Mouse (Mus musculus) liver, embryonic 12.5 days (tissue): ENCODE results near the gene Ubtd2. TPM values are rescaled to one million over a fixed set of nuclear protein-coding genes. Genes with fewer than 3 reads are reported as not detected.
"Not testable (repeated sequence)": the region's sequence is repeated elsewhere in the genome, so short reads cannot be mapped to it uniquely, and the experiment has no call there.

Experiments
- ATAC-seq: fragments of 200-750 bp; cut with Nextera tagmentation; 2 replicates; pipeline ENCODE4 v1.8.0; 2017; ENCODE audit warnings: moderate number of reproducible peaks, mild to moderate bottlenecking, moderate library complexity
- H3K27ac ChIP-seq: fragments of 300-500 bp; sonication (generic); 2 replicates; pipeline ENCODE4 v1.5.1; 2016; ENCODE audit warnings: mild to moderate bottlenecking
- H3K27me3 ChIP-seq: fragments of 300-500 bp; sonication (generic); replicated peaks from 2 replicates; pipeline ENCODE4 v1.6.1; 2016; ENCODE audit warnings: mild to moderate bottlenecking, moderate library complexity
- H3K36me3 ChIP-seq: fragments of 300-500 bp; sonication (generic); 2 replicates; pipeline ENCODE4 v1.6.1; 2016; ENCODE audit warnings: mild to moderate bottlenecking, moderate library complexity
- H3K4me1 ChIP-seq: fragments of 300-500 bp; sonication (generic); 2 replicates; pipeline ENCODE4 v1.6.1; 2016
- H3K4me2 ChIP-seq: fragments of 300-500 bp; sonication (generic); 2 replicates; pipeline ENCODE4 v1.6.1; 2016; ENCODE audit warnings: mild to moderate bottlenecking, moderate library complexity
- H3K4me3 ChIP-seq: fragments of 300-500 bp; sonication (generic); 2 replicates; pipeline ENCODE4 v1.5.1; 2016; ENCODE audit warnings: mild to moderate bottlenecking, moderate library complexity
- H3K9ac ChIP-seq: fragments of 300-500 bp; sonication (generic); 2 replicates; pipeline ENCODE4 v1.6.1; 2016; ENCODE audit warnings: mild to moderate bottlenecking, moderate library complexity
- H3K9me3 ChIP-seq: fragments of 300-500 bp; sonication (generic); replicated peaks from 2 replicates; pipeline ENCODE4 v1.6.1; 2016; ENCODE audit warnings: mild to moderate bottlenecking, moderate library complexity
- WGBS: fragments of 180-500 bp; shearing (Covaris S2); methylation state at CpG from one replicate; pipeline ENCODE4 v1.1.7; 2016; ENCODE audit not compliant: insufficient replicate concordance; 5-methylcytosine and 5-hydroxymethylcytosine counted together
- polyA plus RNA-seq: library from polyadenylated mRNA; unstranded; fragments of >200 nt; fragmentation: Nextera tagmentation; extraction: Ambion mirVana; gene quantifications from 2 replicates; pipeline ENCODE4 v1.2.1, GENCODE M21; 2016

The Ubtd2 gene
- polyA plus RNA-seq, 1 experiment from 2014 or later: 9.6 TPM

DNA sequence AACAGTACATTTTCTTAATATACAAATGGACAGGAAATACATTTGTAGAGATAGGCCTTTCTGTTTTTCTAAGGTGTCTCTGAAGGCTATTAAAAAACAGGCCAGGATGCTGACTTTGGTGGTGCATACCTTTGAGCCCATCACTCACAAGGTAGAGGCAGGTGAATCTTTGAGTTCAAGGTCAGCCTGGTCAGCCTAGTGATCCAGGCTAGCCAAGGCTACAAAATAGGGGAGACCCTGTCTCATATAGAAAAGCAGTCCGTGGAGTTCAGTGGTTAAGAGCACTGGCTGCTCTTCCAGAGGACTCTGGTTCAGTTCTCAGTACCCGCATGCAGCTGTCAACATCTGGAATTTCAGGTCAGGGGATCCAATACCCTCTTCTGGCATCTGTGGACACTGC, 48.5 kb downstream of the Ubtd2 start:
- H3K27ac ChIP-seq: no peak overlapping the region
- no peak overlapping the region for H3K4me2 ChIP-seq
- no peak overlapping the region for H3K4me3 ChIP-seq
- WGBS: 79% methylated on average over 2 of the region's 2 CpGs
- H3K27me3 ChIP-seq: no peaks in the 10 kb centered on the region
- H3K9me3 ChIP-seq: no peaks in the 10 kb centered on the region
- no peak overlapping the region for H3K9ac ChIP-seq
- H3K4me1 ChIP-seq: no peaks in the 10 kb centered on the region; the same call in 1 of the 2 replicates
- no peak for ATAC-seq
- H3K36me3 ChIP-seq: no peaks in the 10 kb centered on the region

DNA sequence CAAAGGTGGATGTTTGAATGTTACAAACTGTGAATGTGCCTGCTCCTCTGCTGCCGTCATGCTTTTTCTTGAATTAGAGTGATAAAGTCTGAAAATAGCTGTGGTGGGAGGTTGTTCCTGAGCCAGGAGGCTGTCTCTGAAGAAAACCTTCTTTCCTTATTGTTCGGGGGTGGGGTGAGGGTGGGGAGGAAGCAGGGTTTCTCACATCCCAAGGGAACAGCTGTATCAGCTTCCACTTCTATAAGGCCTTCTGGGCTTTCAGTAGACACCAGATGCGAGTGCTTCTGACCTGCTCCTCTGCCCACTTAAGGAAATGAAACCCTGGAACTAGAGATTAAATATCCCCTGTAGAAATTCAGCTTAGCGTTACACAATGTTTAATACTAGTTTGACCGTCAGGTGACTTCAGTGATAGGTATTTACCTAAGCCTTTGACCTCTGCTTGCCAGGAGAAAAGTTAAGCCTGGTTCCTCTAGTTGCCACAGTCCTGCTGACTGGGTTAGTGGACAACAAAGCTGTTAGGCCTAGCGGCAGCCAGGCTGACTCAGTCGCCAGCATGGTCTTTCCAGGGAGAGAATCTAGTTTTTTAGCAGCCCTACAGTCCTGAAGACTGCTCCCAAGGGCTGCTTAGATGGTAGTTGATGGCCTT, 50.0 kb downstream of the Ubtd2 start:
- H3K4me1 ChIP-seq: no peaks in the 10 kb centered on the region; the same call in 1 of the 2 replicates
- WGBS: 63% methylated on average over 7 of the region's 7 CpGs
- H3K27me3 ChIP-seq: no peaks in the 10 kb centered on the region

DNA sequence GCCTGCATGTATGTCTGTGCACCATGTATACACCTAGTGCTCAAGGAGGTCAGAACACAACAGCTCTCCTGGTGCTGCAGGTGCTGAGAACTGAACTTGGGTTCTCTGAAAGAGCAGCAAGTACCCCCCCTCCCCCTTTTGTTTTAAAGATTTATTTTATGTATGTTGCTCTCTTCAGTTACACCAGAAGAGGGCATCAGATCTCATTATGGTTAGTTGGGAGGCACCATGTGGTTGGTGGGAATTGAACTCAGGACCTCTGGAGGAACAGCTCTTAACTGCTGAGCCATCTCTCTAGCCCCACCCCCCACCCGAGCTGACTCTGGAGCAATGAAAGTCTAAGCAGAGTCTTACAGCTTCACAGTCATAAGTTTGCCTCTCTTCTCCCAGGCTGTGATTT, 55.8 kb downstream of the Ubtd2 start:
- Histone ChIP-seq H3K27me3 (no peaks in the 10 kb centered on the region), H3K4me2 (no peak overlapping the region), H3K36me3 (peaks cover 3% of the 10 kb centered on the region; the same call in 1 of the 2 replicates), H3K27ac (no peak overlapping the region), H3K4me1 (peaks cover 7% of the 10 kb centered on the region; the same call in 1 of the 2 replicates), H3K4me3 (no peak overlapping the region), H3K9me3 (no peaks in the 10 kb centered on the region), H3K9ac (no peak overlapping the region)
- 32% methylated on average over 1 of the region's 1 CpGs for WGBS
- ATAC-seq: no peak

More for the DNA sequence above, 50.0 kb downstream of the Ubtd2 start:
- H3K9ac ChIP-seq: no peak overlapping the region
- ATAC-seq: no peak
- H3K4me3 ChIP-seq: no peak overlapping the region
- H3K9me3 ChIP-seq: no peaks in the 10 kb centered on the region
- no peaks in the 10 kb centered on the region for H3K36me3 ChIP-seq
- H3K27ac ChIP-seq: peak overlapping the region; percentile 56; the same call in 1 of the 2 replicates
- no peak overlapping the region for H3K4me2 ChIP-seq

DNA sequence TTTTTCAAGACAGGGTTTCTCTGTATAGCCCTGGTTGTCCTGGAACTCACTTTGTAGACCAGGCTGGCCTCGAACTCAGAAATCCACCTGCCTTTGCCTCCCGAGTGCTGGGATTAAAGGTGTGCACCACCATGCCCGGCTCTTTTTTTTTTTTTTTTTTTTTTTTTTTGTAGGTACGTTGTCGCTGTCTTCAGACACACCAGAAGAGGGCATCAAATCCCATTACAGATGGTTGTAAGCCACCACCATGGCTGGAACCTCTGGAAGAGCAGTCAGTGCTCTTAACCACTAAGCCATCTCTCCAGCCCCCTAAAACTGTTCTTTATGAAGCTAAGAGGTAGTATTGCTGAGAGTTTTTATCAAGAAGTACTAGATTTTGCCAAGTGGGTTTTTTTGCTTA, 59.7 kb downstream of the Ubtd2 start:
- H3K27me3 ChIP-seq, H3K27ac ChIP-seq, H3K4me3 ChIP-seq, H3K9me3 ChIP-seq, ATAC-seq, H3K9ac ChIP-seq, H3K4me2 ChIP-seq: not testable (repeated sequence)
- WGBS: 71% methylated on average over 5 of the region's 5 CpGs
- H3K36me3 ChIP-seq: peaks cover 17% of the 10 kb centered on the region; the same call in 1 of the 2 replicates
- peaks cover 19% of the 10 kb centered on the region for H3K4me1 ChIP-seq

DNA sequence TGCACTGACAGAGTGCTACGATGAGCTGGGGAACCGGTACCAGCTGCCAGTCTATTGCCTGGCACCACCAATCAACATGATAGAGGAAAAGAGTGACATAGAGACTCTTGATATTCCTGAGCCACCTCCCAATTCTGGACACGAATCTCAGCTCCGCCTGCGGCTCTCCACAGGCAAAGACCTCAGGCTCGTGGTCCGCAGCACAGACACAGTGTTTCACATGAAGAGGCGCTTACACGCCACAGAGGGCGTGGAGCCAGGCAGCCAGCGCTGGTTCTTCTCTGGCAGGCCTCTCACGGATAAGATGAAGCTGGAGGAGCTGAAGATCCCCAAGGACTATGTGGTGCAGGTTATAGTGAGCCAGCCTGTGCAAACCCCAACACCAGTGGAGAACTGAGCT, 60.9 kb downstream of the Ubtd2 start:
- no peak for ATAC-seq
- H3K4me1 ChIP-seq: peaks cover 20% of the 10 kb centered on the region
- H3K4me2 ChIP-seq: no peak overlapping the region
- 82% methylated on average over 12 of the region's 12 CpGs for WGBS
- H3K9me3 ChIP-seq: no peaks in the 10 kb centered on the region
- H3K9ac ChIP-seq: no peak overlapping the region
- no peak overlapping the region for H3K27ac ChIP-seq
- H3K36me3 ChIP-seq: peaks cover 17% of the 10 kb centered on the region; the same call in 1 of the 2 replicates
- H3K4me3 ChIP-seq: no peak overlapping the region
- H3K27me3 ChIP-seq: no peaks in the 10 kb centered on the region

DNA sequence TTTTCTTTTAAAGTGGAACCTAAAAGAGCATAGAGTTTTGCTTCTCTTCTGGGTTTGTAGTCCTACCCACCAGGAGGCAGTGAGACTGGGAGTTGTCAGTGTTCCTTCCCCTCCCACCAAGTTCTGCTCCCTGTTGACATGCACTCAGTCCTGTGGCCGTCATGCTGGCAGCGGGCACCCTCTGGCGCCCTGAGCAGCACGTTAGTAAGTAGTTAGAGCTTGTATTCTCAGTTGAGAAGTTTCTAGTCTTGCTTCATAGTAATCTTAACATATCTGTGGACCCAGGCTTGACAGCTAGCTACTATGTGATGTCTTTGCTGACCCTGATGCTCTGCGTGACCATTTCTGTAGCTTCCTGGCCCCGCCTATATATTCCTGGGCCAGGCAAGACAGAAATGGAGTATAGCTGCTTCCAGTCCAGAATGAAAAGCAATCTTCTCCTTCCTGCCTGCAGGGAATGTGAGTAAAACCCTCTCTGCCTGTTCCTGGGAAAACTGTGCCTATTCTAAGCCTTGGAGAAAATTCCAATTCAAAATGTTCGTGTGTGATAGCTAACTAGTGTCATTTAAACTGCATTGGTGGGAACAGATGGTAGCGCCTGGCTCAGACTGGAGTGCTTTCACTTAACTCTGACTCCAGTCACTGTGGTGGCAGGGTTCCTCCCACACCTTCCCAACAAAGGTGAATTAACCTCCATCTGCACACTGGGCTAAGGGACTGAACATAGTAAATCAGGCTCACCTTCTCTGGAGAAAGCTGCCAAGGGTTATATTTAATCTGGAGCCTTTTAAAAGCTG, 61.9 kb downstream of the Ubtd2 start:
- H3K9ac ChIP-seq: no peak overlapping the region
- H3K9me3 ChIP-seq: no peaks in the 10 kb centered on the region
- no peak for ATAC-seq
- H3K27me3 ChIP-seq: no peaks in the 10 kb centered on the region
- peaks cover 13% of the 10 kb centered on the region for H3K4me1 ChIP-seq
- WGBS: 77% methylated on average over 8 of the region's 8 CpGs
- H3K4me2 ChIP-seq: no peak overlapping the region
- H3K27ac ChIP-seq: no peak overlapping the region
- no peak overlapping the region for H3K4me3 ChIP-seq
- peaks cover 17% of the 10 kb centered on the region; the same call in 1 of the 2 replicates for H3K36me3 ChIP-seq

DNA sequence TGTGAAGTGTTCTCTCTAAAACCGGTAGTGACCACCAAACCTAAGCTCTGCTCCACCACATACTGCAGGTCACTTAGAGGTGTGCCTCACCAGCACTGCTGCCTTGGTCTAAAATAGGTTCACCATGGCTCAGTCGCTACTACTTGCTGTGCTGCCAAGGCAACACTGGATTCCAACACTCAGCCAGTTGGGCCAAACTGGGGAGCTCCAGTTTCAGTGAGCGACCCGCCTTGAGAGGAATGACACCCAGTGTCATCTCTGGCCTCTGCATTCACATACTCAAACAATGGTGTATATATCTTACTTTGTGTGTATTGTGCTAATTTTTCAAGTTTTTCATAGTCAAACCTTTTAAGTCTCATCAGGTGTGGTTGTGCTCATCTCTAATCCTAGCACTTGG, 63.6 kb downstream of the Ubtd2 start:
- Histone ChIP-seq H3K27ac (no peak overlapping the region), H3K9me3 (no peaks in the 10 kb centered on the region), H3K4me3 (no peak overlapping the region), H3K9ac (no peak overlapping the region), H3K4me2 (no peak overlapping the region), H3K27me3 (no peaks in the 10 kb centered on the region), H3K36me3 (peaks cover 17% of the 10 kb centered on the region; the same call in 1 of the 2 replicates), H3K4me1 (peaks cover 13% of the 10 kb centered on the region)
- WGBS: 81% methylated on average over 4 of the region's 4 CpGs
- ATAC-seq: no peak

DNA sequence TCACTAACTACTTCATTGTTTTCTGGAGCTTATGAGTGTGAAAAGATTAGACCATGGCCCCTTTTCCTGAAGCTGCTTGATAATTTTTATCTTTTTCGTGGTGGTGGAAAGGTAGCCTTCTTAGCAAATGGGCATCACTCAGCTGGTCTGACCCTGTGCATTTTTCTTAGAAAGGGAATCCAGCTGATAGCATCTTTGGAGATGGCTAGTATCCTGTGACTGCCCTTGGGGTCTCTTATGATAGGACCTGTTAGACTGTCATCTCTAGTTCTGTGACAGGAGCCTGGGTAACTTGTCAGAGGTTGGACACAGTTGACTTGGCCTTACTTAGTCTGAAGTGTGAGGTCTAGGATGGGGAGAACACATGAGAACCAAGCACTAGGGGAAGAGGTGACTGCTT, 64.2 kb downstream of the Ubtd2 start:
- H3K4me3 ChIP-seq: no peak overlapping the region
- H3K4me2 ChIP-seq: no peak overlapping the region
- ATAC-seq: peak; percentile 51; the same call in 1 of the 2 replicates
- H3K27ac ChIP-seq: no peak overlapping the region
- 33% methylated on average over 1 of the region's 1 CpGs for WGBS
- H3K9ac ChIP-seq: no peak overlapping the region
- H3K27me3 ChIP-seq: no peaks in the 10 kb centered on the region
- peaks cover 13% of the 10 kb centered on the region for H3K4me1 ChIP-seq
- H3K36me3 ChIP-seq: peaks cover 17% of the 10 kb centered on the region; the same call in 1 of the 2 replicates
- no peaks in the 10 kb centered on the region for H3K9me3 ChIP-seq

DNA sequence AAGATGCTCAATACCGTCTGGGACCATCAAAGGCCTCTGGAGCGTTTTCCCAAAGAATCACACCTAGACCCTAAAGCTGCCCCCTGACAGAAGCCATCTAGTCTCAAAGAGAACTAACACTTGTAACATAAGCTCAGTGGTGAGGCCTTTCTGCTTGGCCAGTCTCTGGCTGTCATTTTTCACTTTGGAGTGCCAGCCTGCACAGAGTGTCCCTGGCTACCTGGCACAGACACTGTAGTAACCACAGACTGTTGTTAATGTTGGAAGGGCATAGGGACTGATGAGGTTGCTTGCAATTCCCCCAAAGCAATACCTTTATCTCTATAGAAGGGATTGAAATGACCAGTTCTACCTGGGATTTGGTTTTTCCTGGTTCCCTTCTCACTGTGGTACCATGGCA, 66.1 kb downstream of the Ubtd2 start:
- peaks cover 13% of the 10 kb centered on the region for H3K4me1 ChIP-seq
- H3K27me3 ChIP-seq: no peaks in the 10 kb centered on the region
- H3K9me3 ChIP-seq: no peaks in the 10 kb centered on the region
- no peak for ATAC-seq
- H3K27ac ChIP-seq: no peak overlapping the region
- peaks cover 11% of the 10 kb centered on the region; the same call in 1 of the 2 replicates for H3K36me3 ChIP-seq
- H3K4me2 ChIP-seq: no peak overlapping the region
- 75% methylated on average over 2 of the region's 2 CpGs for WGBS
- H3K4me3 ChIP-seq: no peak overlapping the region
- no peak overlapping the region for H3K9ac ChIP-seq

DNA sequence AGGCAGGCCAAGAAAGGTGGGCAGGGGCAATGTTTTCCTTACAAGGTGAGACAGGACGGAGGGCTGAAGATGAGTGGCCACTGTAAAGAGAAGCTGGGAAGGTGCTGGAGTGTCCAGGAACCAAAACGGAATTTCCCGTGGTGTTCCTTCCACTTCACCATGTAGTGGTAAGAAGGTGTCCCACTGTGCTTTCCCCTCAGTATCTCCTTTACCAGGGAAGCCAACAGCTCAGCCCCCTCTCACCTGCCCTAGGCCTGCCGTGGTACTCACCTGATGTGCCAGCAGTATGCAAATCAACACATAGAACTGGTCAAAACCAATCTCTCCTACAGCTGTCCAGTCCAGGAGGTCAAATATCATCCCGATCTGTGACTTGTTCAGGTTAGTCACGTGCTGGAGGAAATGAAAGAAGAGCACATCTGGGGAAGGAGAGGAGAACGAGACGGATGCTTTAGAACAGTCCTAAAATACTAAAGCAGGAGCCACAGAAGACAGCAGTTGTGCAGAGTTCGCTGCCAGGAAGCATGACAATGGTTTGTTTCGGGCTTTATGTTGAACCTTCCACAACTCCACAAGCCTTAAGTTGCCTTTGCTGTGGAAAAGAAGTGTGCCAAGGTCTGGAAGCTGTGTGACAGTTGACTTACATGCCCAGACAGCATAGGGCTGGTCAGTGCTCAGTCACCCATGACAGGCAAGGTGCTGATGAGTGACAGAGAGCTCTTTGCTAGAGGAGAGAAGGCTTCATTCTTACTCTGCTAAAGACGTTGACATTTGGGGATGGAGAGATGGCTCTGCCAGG, 69.2 kb downstream of the Ubtd2 start:
- no peaks in the 10 kb centered on the region for H3K36me3 ChIP-seq
- no peak overlapping the region for H3K4me3 ChIP-seq
- peaks cover 6% of the 10 kb centered on the region for H3K4me1 ChIP-seq
- no peak overlapping the region for H3K4me2 ChIP-seq
- 75% methylated on average over 11 of the region's 11 CpGs for WGBS
- no peak overlapping the region for H3K27ac ChIP-seq
- no peaks in the 10 kb centered on the region for H3K27me3 ChIP-seq
- H3K9me3 ChIP-seq: no peaks in the 10 kb centered on the region
- ATAC-seq: no peak
- no peak overlapping the region for H3K9ac ChIP-seq

DNA sequence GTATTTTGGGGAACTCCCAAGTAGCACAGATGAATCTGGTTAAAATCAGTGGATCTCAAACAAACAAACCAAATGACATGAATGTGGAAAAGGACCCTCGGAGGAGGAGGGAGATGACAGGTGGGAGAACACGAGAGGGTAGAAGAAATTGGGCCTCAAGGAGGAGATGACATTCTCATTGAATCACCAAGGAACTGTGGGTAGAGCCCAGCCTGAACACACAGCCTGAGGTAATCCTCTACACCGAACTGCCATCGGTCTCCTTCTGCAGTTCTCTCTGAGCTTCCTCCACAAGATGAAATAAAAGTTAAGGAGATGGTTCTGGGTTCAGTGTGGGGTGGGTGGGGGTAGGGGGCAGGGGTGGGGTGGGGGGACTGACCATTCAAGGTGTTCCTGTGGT, 71.8 kb downstream of the Ubtd2 start:
- no peak overlapping the region for H3K4me3 ChIP-seq
- no peak for ATAC-seq
- no peaks in the 10 kb centered on the region for H3K36me3 ChIP-seq
- no peaks in the 10 kb centered on the region for H3K9me3 ChIP-seq
- no peak overlapping the region for H3K27ac ChIP-seq
- 0 out of 2 replicates have a peak, but pooled peaks cover 4% of the 10 kb centered on the region for H3K27me3 ChIP-seq
- peaks cover 15% of the 10 kb centered on the region for H3K4me1 ChIP-seq
- no peak overlapping the region for H3K9ac ChIP-seq
- H3K4me2 ChIP-seq: no peak overlapping the region
- WGBS: 73% methylated on average over 4 of the region's 4 CpGs
